Mouse (Mus musculus) intestine, embryonic 16.5 days (tissue): ENCODE results near the gene Spint1. TPM values are rescaled to one million over a fixed set of nuclear protein-coding genes. Genes with fewer than 3 reads are reported as not detected.

Source experiments
- ATAC-seq: fragments of 200-750 bp; cut with Nextera tagmentation; 2 replicates; pipeline ENCODE4 v1.8.0; 2017; ENCODE audit warnings: moderate TSS enrichment, moderate library complexity
- H3K27ac ChIP-seq: fragments of 300-500 bp; sonication (generic); 2 replicates; pipeline ENCODE4 v1.5.1; 2014; ENCODE audit warnings: mild to moderate bottlenecking, low read length
- H3K27me3 ChIP-seq: fragments of 300-500 bp; sonication (generic); replicated peaks from 2 replicates; pipeline ENCODE4 v1.6.1; 2014; ENCODE audit warnings: low read length, control low read depth, mixed read lengths; ENCODE audit not compliant: control insufficient read depth, insufficient read depth
- H3K36me3 ChIP-seq: fragments of 300-500 bp; sonication (generic); 2 replicates; pipeline ENCODE4 v1.6.1; 2014; ENCODE audit warnings: low read length, control low read depth; ENCODE audit not compliant: control insufficient read depth, insufficient read depth
- H3K4me1 ChIP-seq: fragments of 300-500 bp; sonication (generic); 2 replicates; pipeline ENCODE4 v1.6.1; 2014; ENCODE audit warnings: low read length, control low read depth, mixed read lengths; ENCODE audit not compliant: control insufficient read depth, insufficient read depth
- H3K4me2 ChIP-seq: fragments of 300-500 bp; sonication (generic); 2 replicates; pipeline ENCODE4 v1.6.1; 2014; ENCODE audit warnings: low read depth, low read length, control low read depth
- H3K4me3 ChIP-seq: fragments of 300-500 bp; sonication (generic); 2 replicates; pipeline ENCODE4 v1.5.1; 2014; ENCODE audit warnings: mild to moderate bottlenecking, low read length
- H3K9ac ChIP-seq: fragments of 300-500 bp; sonication (generic); 2 replicates; pipeline ENCODE4 v1.6.1; 2014; ENCODE audit warnings: low read depth, low read length
- H3K9me3 ChIP-seq: fragments of 300-500 bp; sonication (generic); 2 replicates; pipeline ENCODE4 v1.6.1; 2016; ENCODE audit warnings: low read length, control low read depth; ENCODE audit not compliant: control insufficient read depth
- WGBS: fragments of 180-500 bp; shearing (Covaris S2); extraction: QIAGEN DNeasy Blood & Tissue Kit; methylation state at CpG from one replicate; pipeline ENCODE4 v1.1.7; 2014; 5-methylcytosine and 5-hydroxymethylcytosine counted together
- polyA plus RNA-seq: library from polyadenylated mRNA; unstranded; fragments of >200 nt; fragmentation: Nextera tagmentation; extraction: Ambion mirVana; gene quantifications from 2 replicates; pipeline ENCODE4 v1.2.1, GENCODE M21; 2015

The Spint1 gene
- polyA plus RNA-seq, 1 experiment from 2014 or later, result 114 TPM

GRCm38 (mm10) chr2:119294411-119294810 is 57.2 kb downstream of the Spint1 start:
- no peak for ATAC-seq
- Histone ChIP-seq H3K9ac (no peak overlapping the region), H3K27me3 (no peaks in the 10 kb centered on the region), H3K9me3 (no peaks in the 10 kb centered on the region), H3K4me3 (no peak overlapping the region), H3K4me1 (peaks cover 11% of the 10 kb centered on the region), H3K36me3 (peaks cover 35% of the 10 kb centered on the region), H3K4me2 (no peak overlapping the region), H3K27ac (no peak overlapping the region)
- 94% methylated on average over 18 of the region's 18 CpGs for WGBS

- WGBS, result 91% methylated on average over 12 of the region's 12 CpGs
- no peaks in the 10 kb centered on the region for H3K9me3 ChIP-seq
- peaks cover 37% of the 10 kb centered on the region for H3K36me3 ChIP-seq
- H3K9ac ChIP-seq, result no peak overlapping the region
- no peak for ATAC-seq
- no peak overlapping the region for H3K27ac ChIP-seq
- no peak overlapping the region for H3K4me3 ChIP-seq
- peaks cover 27% of the 10 kb centered on the region for H3K4me1 ChIP-seq
- no peak overlapping the region for H3K4me2 ChIP-seq
- no peaks in the 10 kb centered on the region for H3K27me3 ChIP-seq
These were observed 59.6 kb downstream of the Spint1 start for GRCm38 (mm10) chr2:119296756-119297155.

DNA sequence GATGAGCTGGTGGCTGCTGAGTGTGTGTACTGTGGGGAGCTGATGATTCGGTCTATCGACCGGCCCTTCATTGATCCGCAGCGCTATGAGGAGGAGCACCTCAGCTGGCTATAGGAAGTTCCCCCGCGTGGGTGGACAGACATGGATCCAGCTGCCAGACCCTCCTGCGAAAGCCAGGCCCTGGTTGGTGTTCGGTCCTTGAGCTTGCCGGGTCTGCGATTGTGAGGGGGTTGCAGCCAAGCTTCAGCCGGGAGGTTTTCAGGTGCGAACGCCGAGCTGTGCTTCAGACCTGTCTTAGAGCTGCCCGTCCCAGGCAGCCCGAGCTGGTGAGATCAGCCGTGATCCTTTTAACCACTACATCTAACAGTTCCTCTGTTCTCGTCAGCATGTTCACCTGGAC is 60.3 kb downstream of the Spint1 start:
- Histone ChIP-seq H3K9me3 (no peaks in the 10 kb centered on the region), H3K4me1 (peaks cover 27% of the 10 kb centered on the region), H3K4me3 (no peak overlapping the region), H3K4me2 (no peak overlapping the region), H3K36me3 (peaks cover 35% of the 10 kb centered on the region), H3K27me3 (no peaks in the 10 kb centered on the region), H3K9ac (no peak overlapping the region), H3K27ac (no peak overlapping the region)
- no peak for ATAC-seq
- 91% methylated on average over 19 of the region's 19 CpGs for WGBS

- no peaks in the 10 kb centered on the region for H3K27me3 ChIP-seq
- no peak overlapping the region for H3K4me3 ChIP-seq
- H3K9ac ChIP-seq, result no peak overlapping the region
- no peak overlapping the region for H3K4me2 ChIP-seq
- H3K4me1 ChIP-seq, result peaks cover 27% of the 10 kb centered on the region
- no peaks in the 10 kb centered on the region for H3K9me3 ChIP-seq
- peaks cover 26% of the 10 kb centered on the region for H3K36me3 ChIP-seq
- H3K27ac ChIP-seq, result no peak overlapping the region
- ATAC-seq, result no peak
- 43% methylated on average over 5 of the region's 5 CpGs for WGBS
These were observed 61.2 kb downstream of the Spint1 start for GRCm38 (mm10) chr2:119298330-119298729.

DNA sequence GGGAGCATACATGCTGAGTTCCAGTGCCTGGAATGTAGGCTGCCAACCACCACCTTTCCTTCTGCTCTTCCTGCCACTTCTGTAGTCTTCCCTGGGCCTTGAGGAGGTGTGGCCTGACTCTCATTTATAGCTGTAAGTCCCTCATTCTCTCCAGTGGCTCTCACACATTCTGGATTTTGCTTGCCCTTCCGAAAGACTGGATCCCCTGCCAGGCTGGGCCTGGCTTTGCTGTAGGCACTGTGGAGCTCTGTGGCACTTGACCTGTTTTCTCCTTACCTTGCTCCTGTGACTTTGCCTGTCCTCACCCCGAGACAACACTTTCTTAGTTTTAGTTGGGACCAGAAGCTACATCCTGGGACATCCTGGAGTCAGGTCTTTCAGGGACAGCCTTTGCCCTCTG is 61.7 kb downstream of the Spint1 start:
- WGBS, result 89% methylated on average over 2 of the region's 2 CpGs
- no peak overlapping the region for H3K27ac ChIP-seq

More for the DNA sequence above, 61.7 kb downstream of the Spint1 start:
- Histone ChIP-seq H3K9ac (peak overlapping the region; percentile 35; the same call in 1 of the 2 replicates), H3K4me2 (no peak overlapping the region), H3K27me3 (no peaks in the 10 kb centered on the region), H3K4me1 (peaks cover 27% of the 10 kb centered on the region), H3K36me3 (peaks cover 21% of the 10 kb centered on the region), H3K9me3 (no peaks in the 10 kb centered on the region), H3K4me3 (no peak overlapping the region)
- no peak for ATAC-seq

Other genes with a start within 250 kb of the Spint1 start
- 37.6 and 39.9 TPM in 2 replicates for gene Ccdc32, start 208.0 kb upstream of the Spint1 start, polyA plus RNA-seq
- 3.9 TPM in 2 replicates for gene Rpusd2, start 202.6 kb upstream of the Spint1 start, polyA plus RNA-seq
- 28.3 and 37.8 TPM in 2 replicates for gene Knl1, start 190.2 kb upstream of the Spint1 start, polyA plus RNA-seq
- 33.1 and 41.2 TPM in 2 replicates for gene Rad51, start 124.6 kb upstream of the Spint1 start, polyA plus RNA-seq
- gene Rmdn3, start 80.3 kb upstream of the Spint1 start, polyA plus RNA-seq, result 63.9 and 73.2 TPM in 2 replicates
- 41.2 and 51.9 TPM in 2 replicates for gene Gchfr, start 69.6 kb upstream of the Spint1 start, polyA plus RNA-seq
- 0.15 and 0.31 TPM in 2 replicates for gene Gm14137, start 62.9 kb upstream of the Spint1 start, polyA plus RNA-seq
- gene Zfyve19, start 28.7 kb upstream of the Spint1 start, polyA plus RNA-seq, result 69.1 and 69.8 TPM in 2 replicates
- 10.3 and 14.9 TPM in 2 replicates for gene Dnajc17, start 28.6 kb upstream of the Spint1 start, polyA plus RNA-seq
- gene Ppp1r14d, start 7.5 kb upstream of the Spint1 start, polyA plus RNA-seq, result 30.1 and 35.2 TPM in 2 replicates
- gene Rhov, start 33.9 kb downstream of the Spint1 start, polyA plus RNA-seq, result 3.9 and 4.1 TPM in 2 replicates
- gene Vps18, start 51.4 kb downstream of the Spint1 start, polyA plus RNA-seq, result 25.5 and 29.6 TPM in 2 replicates
- 8.4 and 8.7 TPM in 2 replicates for gene Dll4, start 88.4 kb downstream of the Spint1 start, polyA plus RNA-seq
- 2.7 and 6.0 TPM in 2 replicates for gene Chac1, start 113.9 kb downstream of the Spint1 start, polyA plus RNA-seq
- gene Ino80, start 240.3 kb downstream of the Spint1 start, polyA plus RNA-seq, result 3.2 and 3.4 TPM in 2 replicates